Mouse (Mus musculus) erythroblast, embryonic 14.5 days (primary cell): ENCODE data around the gene Ctdspl. TPM values are rescaled to one million over a fixed set of nuclear protein-coding genes. Genes with fewer than 3 reads are reported as not detected.

ENCODE experiments used
- H3K27me3 ChIP-seq: 2 replicates; pipeline ENCODE4 v1.6.1; 2012; ENCODE audit warnings: inconsistent platforms; ENCODE audit not compliant: control insufficient read depth
- H3K36me3 ChIP-seq: 2 replicates; pipeline ENCODE4 v1.6.1; 2012; ENCODE audit warnings: mild to moderate bottlenecking, inconsistent platforms; ENCODE audit not compliant: control insufficient read depth
- H3K4me1 ChIP-seq: 2 replicates; pipeline ENCODE4 v1.6.1; 2012; ENCODE audit warnings: inconsistent platforms; ENCODE audit not compliant: control insufficient read depth
- H3K4me3 ChIP-seq: replicated peaks from 2 replicates; pipeline ENCODE3; 2012; ENCODE audit warnings: moderate library complexity, mild to moderate bottlenecking, inconsistent platforms
- H3K9me3 ChIP-seq: 2 replicates; pipeline ENCODE4 v1.6.1; 2012; ENCODE audit warnings: low read length, inconsistent platforms, mixed read lengths; ENCODE audit not compliant: control insufficient read depth
- GATA1 ChIP-seq: IDR thresholded peaks from 2 replicates; pipeline ENCODE4 v1.6.1; 2012; ENCODE audit warnings: low read length, inconsistent platforms, mixed read lengths
- TAL1 ChIP-seq: IDR thresholded peaks from 3 replicates; pipeline ENCODE4 v1.6.1; 2012; ENCODE audit warnings: low read length, inconsistent platforms, mixed read lengths
- polyA plus RNA-seq: library from polyadenylated mRNA; stranded (reverse); fragments of >175 nt; gene quantifications from 2 replicates; pipeline ENCODE4 v1.2.3, GENCODE M21; 2012

Ctdspl gene
- polyA plus RNA-seq, 1 experiment: 0.14 TPM

- no peaks in the 10 kb centered on the region for H3K27me3 ChIP-seq
- H3K4me1 ChIP-seq: no peaks in the 10 kb centered on the region; the same call in 1 of the 2 replicates
- peaks cover 8% of the 10 kb centered on the region for H3K36me3 ChIP-seq
- no peak for TF ChIP-seq TAL1
- no peaks in the 10 kb centered on the region for H3K9me3 ChIP-seq
- H3K4me3 ChIP-seq: no peak overlapping the region
Measured at GRCm38 (mm10) chr9:118951381-118951780, 25.1 kb downstream of the Ctdspl start.

- TF ChIP-seq GATA1 (no peak), TAL1 (no peak)
- Histone ChIP-seq H3K4me3 (no peak overlapping the region), H3K27me3 (no peaks in the 10 kb centered on the region), H3K9me3 (no peaks in the 10 kb centered on the region), H3K36me3 (peaks cover 8% of the 10 kb centered on the region), H3K4me1 (no peaks in the 10 kb centered on the region; the same call in 1 of the 2 replicates)
Measured at GRCm38 (mm10) chr9:118952180-118952579, 25.9 kb downstream of the Ctdspl start.

GRCm38 (mm10) chr9:118953465-118954194, 27.4 kb downstream of the Ctdspl start:
- TF ChIP-seq GATA1: no peak
- Histone ChIP-seq H3K36me3 (peaks cover 8% of the 10 kb centered on the region), H3K4me1 (no peaks in the 10 kb centered on the region; the same call in 1 of the 2 replicates), H3K9me3 (no peaks in the 10 kb centered on the region), H3K27me3 (no peaks in the 10 kb centered on the region), H3K4me3 (no peak overlapping the region)

- H3K9me3 ChIP-seq: no peaks in the 10 kb centered on the region
- H3K36me3 ChIP-seq: peaks cover 2% of the 10 kb centered on the region
- no peaks in the 10 kb centered on the region for H3K27me3 ChIP-seq
- no peaks in the 10 kb centered on the region for H3K4me1 ChIP-seq
- H3K4me3 ChIP-seq: no peak overlapping the region
- TF ChIP-seq GATA1: no peak
- TF ChIP-seq TAL1: no peak
Measured at GRCm38 (mm10) chr9:118958802-118959201, 32.5 kb downstream of the Ctdspl start.

- Histone ChIP-seq H3K4me1 (no peaks in the 10 kb centered on the region), H3K27me3 (no peaks in the 10 kb centered on the region), H3K9me3 (no peaks in the 10 kb centered on the region), H3K36me3 (no peaks in the 10 kb centered on the region; the same call in 1 of the 2 replicates), H3K4me3 (no peak overlapping the region)
- TF ChIP-seq GATA1: no peak
- no peak for TF ChIP-seq TAL1
Measured at GRCm38 (mm10) chr9:118960415-118961091, 34.3 kb downstream of the Ctdspl start.

DNA sequence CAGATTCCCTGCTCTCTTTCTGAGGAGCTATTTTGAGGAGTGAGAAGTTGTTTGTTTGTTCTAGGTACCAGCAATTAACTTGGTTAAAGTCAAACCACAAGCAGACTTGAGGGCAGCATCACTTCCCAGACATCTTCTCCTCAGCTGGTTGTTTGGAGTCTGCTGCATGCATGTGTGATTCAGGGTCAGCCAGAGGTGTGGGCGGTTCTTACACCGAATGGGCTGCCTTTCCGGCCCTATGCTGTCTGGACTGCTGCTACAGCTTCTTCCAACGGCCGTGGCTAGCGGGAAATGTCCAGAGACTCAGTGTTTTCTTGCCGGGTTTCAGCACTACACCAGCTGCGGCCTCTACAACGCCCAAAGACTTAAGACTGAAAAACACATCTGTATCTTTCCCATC, 36.9 kb downstream of the Ctdspl start:
- peaks cover 6% of the 10 kb centered on the region; the same call in 1 of the 2 replicates for H3K36me3 ChIP-seq
- H3K4me1 ChIP-seq: no peaks in the 10 kb centered on the region
- TF ChIP-seq TAL1: no peak
- no peak for TF ChIP-seq GATA1
- no peaks in the 10 kb centered on the region for H3K27me3 ChIP-seq
- H3K4me3 ChIP-seq: no peak overlapping the region
- peaks cover 2% of the 10 kb centered on the region for H3K9me3 ChIP-seq

DNA sequence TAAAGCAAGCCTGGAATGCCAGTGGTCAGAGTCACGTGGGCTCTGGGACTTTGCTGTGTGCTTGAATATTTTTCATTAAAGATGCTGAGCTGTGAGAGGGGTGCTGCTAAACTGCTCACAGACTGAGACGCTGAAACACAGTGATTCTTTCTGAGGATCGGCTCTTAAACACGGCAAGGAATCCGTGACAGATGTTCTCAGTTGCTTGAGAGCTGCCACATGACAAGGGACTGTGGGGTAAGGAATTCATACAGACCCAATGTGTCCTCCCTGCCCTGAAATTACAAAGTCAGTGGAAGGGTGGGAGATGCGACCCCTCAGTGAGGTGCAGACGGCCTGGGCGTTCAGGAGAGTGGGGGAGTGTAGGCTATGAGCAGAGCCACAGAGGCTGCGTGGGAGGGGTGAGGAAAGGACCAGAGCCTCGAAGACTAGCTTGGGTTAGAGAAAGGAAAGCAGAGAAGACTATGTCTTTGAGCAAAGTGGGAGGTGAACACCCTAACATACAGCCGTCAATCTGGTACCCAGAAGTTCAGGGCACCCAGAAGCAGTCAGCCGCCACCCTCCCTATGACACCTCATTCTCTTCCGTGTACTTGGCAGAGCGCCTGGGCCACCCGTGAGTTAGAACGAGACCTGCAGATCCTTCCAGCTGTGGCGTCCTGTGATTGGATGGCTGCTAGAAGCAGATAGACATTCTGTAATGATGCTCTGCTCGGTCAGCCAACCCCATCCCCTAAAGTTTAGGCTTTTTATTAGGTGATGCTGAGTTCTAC, 38.2 kb downstream of the Ctdspl start:
- H3K27me3 ChIP-seq: no peaks in the 10 kb centered on the region
- TF ChIP-seq GATA1 (no peak), TAL1 (no peak)
- peaks cover 4% of the 10 kb centered on the region for H3K4me1 ChIP-seq
- peaks cover 2% of the 10 kb centered on the region for H3K9me3 ChIP-seq
- peaks cover 6% of the 10 kb centered on the region; the same call in 1 of the 2 replicates for H3K36me3 ChIP-seq
- H3K4me3 ChIP-seq: no peak overlapping the region

GRCm38 (mm10) chr9:118969810-118970209, 43.6 kb downstream of the Ctdspl start:
- Histone ChIP-seq H3K27me3 (no peaks in the 10 kb centered on the region), H3K36me3 (peaks cover 6% of the 10 kb centered on the region; the same call in 1 of the 2 replicates), H3K4me1 (peaks cover 10% of the 10 kb centered on the region), H3K4me3 (no peak overlapping the region), H3K9me3 (peaks cover 2% of the 10 kb centered on the region)
- no peak for TF ChIP-seq TAL1
- TF ChIP-seq GATA1: no peak

DNA sequence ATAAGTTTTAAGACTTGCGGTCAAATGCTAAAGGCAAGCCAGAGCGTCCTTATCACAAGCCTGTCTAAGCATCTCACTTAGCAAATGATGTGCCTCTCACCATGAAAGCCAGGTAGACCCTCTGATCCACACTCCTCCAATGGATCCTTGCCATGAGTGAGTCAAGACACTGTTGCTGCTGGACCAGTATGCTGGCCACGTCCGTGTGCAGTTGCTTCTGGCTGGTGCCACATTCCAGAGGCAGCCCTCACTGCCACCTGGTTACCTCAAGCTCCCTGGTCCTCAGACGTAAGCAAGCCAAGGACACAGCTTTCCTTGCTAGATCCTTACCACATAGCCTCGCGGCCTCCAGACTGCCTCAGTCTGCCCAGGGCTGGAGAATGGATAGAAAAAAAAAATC, 46.8 kb downstream of the Ctdspl start:
- no peaks in the 10 kb centered on the region for H3K9me3 ChIP-seq
- H3K36me3 ChIP-seq: no peaks in the 10 kb centered on the region; the same call in 1 of the 2 replicates
- H3K4me1 ChIP-seq: peaks cover 10% of the 10 kb centered on the region
- TF ChIP-seq GATA1 (no peak), TAL1 (no peak)
- no peak overlapping the region for H3K4me3 ChIP-seq
- H3K27me3 ChIP-seq: no peaks in the 10 kb centered on the region
